Mouse (Mus musculus) thymus, adult 18-20 months (tissue): Measurements from ENCODE around the gene Prkch.
A peak's percentile ranks its signal among the peaks of the same experiment; 100 is the strongest.

Experiments
- DNase-seq, 2 experiments: peaks; one replicate each; pipeline ENCODE4 v3.0.0; 2022; ENCODE audit warnings: mixed read lengths in 2 of 2

Prkch gene

GRCm38 (mm10) chr12:73613183-73613582 is 28.6 kb downstream of the Prkch start:
- DNase-seq, result no peak

GRCm38 (mm10) chr12:73617652-73618051 is 33.1 kb downstream of the Prkch start:
- DNase-seq, result no peak

- no peak for DNase-seq
These were observed 40.9 kb downstream of the Prkch start for GRCm38 (mm10) chr12:73625277-73626032.

GRCm38 (mm10) chr12:73627902-73628301 is 43.3 kb downstream of the Prkch start:
- DNase-seq, result no peak

- no peak for DNase-seq
These were observed 46.0 kb downstream of the Prkch start for GRCm38 (mm10) chr12:73630596-73630995.

GRCm38 (mm10) chr12:73631148-73631547 is 46.6 kb downstream of the Prkch start:
- no peak for DNase-seq

- no peak for DNase-seq
These were observed 48.2 kb downstream of the Prkch start for GRCm38 (mm10) chr12:73632671-73633244.

- DNase-seq, result no peak
These were observed 49.1 kb downstream of the Prkch start for GRCm38 (mm10) chr12:73633707-73634106.

- DNase-seq, result no peak
These were observed 55.0 kb downstream of the Prkch start for GRCm38 (mm10) chr12:73639571-73639970.

GRCm38 (mm10) chr12:73641183-73641582 is 56.6 kb downstream of the Prkch start:
- DNase-seq, result no peak

GRCm38 (mm10) chr12:73645216-73645615 is 60.6 kb downstream of the Prkch start:
- no peak for DNase-seq

- no peak for DNase-seq
These were observed 63.1 kb downstream of the Prkch start for GRCm38 (mm10) chr12:73647686-73648085.

- DNase-seq, result peak in 1 of 2 experiments; percentile 28
These were observed 72.1 kb downstream of the Prkch start for GRCm38 (mm10) chr12:73656568-73657204.

- DNase-seq, result no peak
These were observed 78.8 kb downstream of the Prkch start for GRCm38 (mm10) chr12:73663421-73663820.

GRCm38 (mm10) chr12:73666701-73667100 is 82.1 kb downstream of the Prkch start:
- no peak for DNase-seq

GRCm38 (mm10) chr12:73667607-73668006 is 83.0 kb downstream of the Prkch start:
- DNase-seq, result no peak

- no peak for DNase-seq
These were observed 86.1 kb downstream of the Prkch start for GRCm38 (mm10) chr12:73670739-73671138.

GRCm38 (mm10) chr12:73671540-73671939 is 86.9 kb downstream of the Prkch start:
- DNase-seq, result no peak

GRCm38 (mm10) chr12:73672007-73672406 is 87.4 kb downstream of the Prkch start:
- no peak for DNase-seq

GRCm38 (mm10) chr12:73673783-73674182 is 89.2 kb downstream of the Prkch start:
- no peak for DNase-seq

- DNase-seq, result no peak
These were observed 90.6 kb downstream of the Prkch start for GRCm38 (mm10) chr12:73675212-73675611.

- no peak for DNase-seq
These were observed 94.8 kb downstream of the Prkch start for GRCm38 (mm10) chr12:73679400-73679801.

GRCm38 (mm10) chr12:73682921-73683346 is 98.3 kb downstream of the Prkch start:
- no peak for DNase-seq

GRCm38 (mm10) chr12:73685875-73686274 is 101.3 kb downstream of the Prkch start:
- DNase-seq, result no peak
